Mouse (Mus musculus): ENCODE data around the gene Tubgcp2.

GRCm38 (mm10) chr7:139993532-139993931, 42.9 kb downstream of the Tubgcp2 start:
- TF ChIP-seq CTCF (IDR thresholded peaks at IDR 0.05; ENCODE audit: low read depth) (no peak), EP300 (IDR thresholded peaks at IDR 0.05; ENCODE audit: low read depth) (no peak)

Data from heart, postnatal 0 days (tissue).